Mouse (Mus musculus): ENCODE data around the gene Gm16440. TPM values are rescaled to one million over a fixed set of nuclear protein-coding genes. Genes with fewer than 3 reads are reported as not detected.
A peak's percentile ranks its signal among the peaks of the same experiment; 100 is the strongest.
"Not testable (repeated sequence)": the region's sequence is repeated elsewhere in the genome, so short reads cannot be mapped to it uniquely, and the experiment has no call there.

Gene Gm16440
- not detected in 2 replicates for polyA plus RNA-seq (2012; rRNA removed)

- DNase-seq; H3K27me3 ChIP-seq (ENCODE audit: control insufficient read depth, insufficient read depth, low read length); H3K27ac ChIP-seq (ENCODE audit: control insufficient read depth, insufficient read depth, low read length); H3K4me1 ChIP-seq (replicated peaks; ENCODE audit: control insufficient read depth, insufficient read depth, low read length); H3K4me3 ChIP-seq (ENCODE audit: control insufficient read depth, insufficient read depth, low read length); H3K36me3 ChIP-seq (ENCODE audit: control insufficient read depth, insufficient read depth, low read length): not testable (repeated sequence)
- WGBS: 84% methylated on average over 2 of the region's 4 CpGs
Observed at GRCm38 (mm10) chr14:6390219-6390618, at the start of gene Gm16440. Gm16440 (minus strand) TSS chr14:6390319.

- not testable (repeated sequence) for H3K36me3 ChIP-seq (ENCODE audit: control insufficient read depth, insufficient read depth, low read length); H3K27me3 ChIP-seq (ENCODE audit: control insufficient read depth, insufficient read depth, low read length); H3K4me1 ChIP-seq (replicated peaks; ENCODE audit: control insufficient read depth, insufficient read depth, low read length); H3K4me3 ChIP-seq (ENCODE audit: control insufficient read depth, insufficient read depth, low read length); H3K27ac ChIP-seq (ENCODE audit: control insufficient read depth, insufficient read depth, low read length)
- DNase-seq: peak; percentile 10
- WGBS: 33% methylated on average over 17 of the region's 42 CpGs
Observed at GRCm38 (mm10) chr14:6426766-6427165, 36.6 kb upstream of the Gm16440 start.

GRCm38 (mm10) chr14:6426353-6426752 lies 36.2 kb upstream of the Gm16440 start:
- not testable (repeated sequence) for H3K27ac ChIP-seq (ENCODE audit: control insufficient read depth, insufficient read depth, low read length); H3K4me1 ChIP-seq (replicated peaks; ENCODE audit: control insufficient read depth, insufficient read depth, low read length); DNase-seq; H3K4me3 ChIP-seq (ENCODE audit: control insufficient read depth, insufficient read depth, low read length); H3K36me3 ChIP-seq (ENCODE audit: control insufficient read depth, insufficient read depth, low read length); H3K27me3 ChIP-seq (ENCODE audit: control insufficient read depth, insufficient read depth, low read length)
- 37% methylated on average over 22 of the region's 22 CpGs for WGBS

- H3K4me3 ChIP-seq (ENCODE audit: control insufficient read depth, insufficient read depth, low read length); H3K36me3 ChIP-seq (ENCODE audit: control insufficient read depth, insufficient read depth, low read length); H3K27ac ChIP-seq (ENCODE audit: control insufficient read depth, insufficient read depth, low read length); H3K4me1 ChIP-seq (replicated peaks; ENCODE audit: control insufficient read depth, insufficient read depth, low read length); DNase-seq; H3K27me3 ChIP-seq (ENCODE audit: control insufficient read depth, insufficient read depth, low read length): not testable (repeated sequence)
- WGBS: no CpG with 5 or more reads among the region's 2 CpGs
Observed at GRCm38 (mm10) chr14:6412382-6412781, 22.3 kb upstream of the Gm16440 start, which contains the start of gene Gm3591. Gm3591 (minus strand) TSS chr14:6412482.

GRCm38 (mm10) chr14:6343578-6343977 lies 46.5 kb downstream of the Gm16440 start, which contains the start of gene Gm3618:
Gm3618 (minus strand) TSS chr14:6343678.
- H3K4me1 ChIP-seq (replicated peaks; ENCODE audit: control insufficient read depth, insufficient read depth, low read length); H3K36me3 ChIP-seq (ENCODE audit: control insufficient read depth, insufficient read depth, low read length); DNase-seq; H3K27ac ChIP-seq (ENCODE audit: control insufficient read depth, insufficient read depth, low read length); H3K27me3 ChIP-seq (ENCODE audit: control insufficient read depth, insufficient read depth, low read length); H3K4me3 ChIP-seq (ENCODE audit: control insufficient read depth, insufficient read depth, low read length): not testable (repeated sequence)
- no CpG with 5 or more reads among the region's 10 CpGs for WGBS

Other genes starting within 250 kb of the Gm16440 start
- gene Gm21560, start 171.0 kb downstream of the Gm16440 start, polyA plus RNA-seq (2012; rRNA removed): 0.04 TPM in 1 of 2 replicates, not detected in the other
- 0.06 and 0.51 TPM in 2 replicates for gene Gm3411, start 103.1 kb downstream of the Gm16440 start, polyA plus RNA-seq (2012; rRNA removed)
- gene Gm21103, start 85.5 kb downstream of the Gm16440 start, polyA plus RNA-seq (2012; rRNA removed): not detected in 2 replicates
- not detected in 2 replicates for gene Gm3618, start 46.6 kb downstream of the Gm16440 start, polyA plus RNA-seq (2012; rRNA removed)
- 0.35 TPM in 1 of 2 replicates, not detected in the other for gene Gm3591, start 22.2 kb upstream of the Gm16440 start, polyA plus RNA-seq (2012; rRNA removed)
- gene Gm3594, start 54.3 kb upstream of the Gm16440 start, polyA plus RNA-seq (2012; rRNA removed): not detected in 2 replicates
- gene Gm8356, start 147.0 kb upstream of the Gm16440 start, polyA plus RNA-seq (2012; rRNA removed): not detected in 2 replicates
- 0.11 TPM in 1 of 2 replicates, not detected in the other for gene Gm3629, start 200.3 kb upstream of the Gm16440 start, polyA plus RNA-seq (2012; rRNA removed)
- not detected in 2 replicates for gene Gm3460, start 232.1 kb upstream of the Gm16440 start, polyA plus RNA-seq (2012; rRNA removed)